Mouse (Mus musculus) neural tube, embryonic 12.5 days (tissue): ENCODE results near the gene Ptpn18. TPM values are rescaled to one million over a fixed set of nuclear protein-coding genes. Genes with fewer than 3 reads are reported as not detected.
A peak's percentile ranks its signal among the peaks of the same experiment; 100 is the strongest.
"Not testable (repeated sequence)": the region's sequence is repeated elsewhere in the genome, so short reads cannot be mapped to it uniquely, and the experiment has no call there.

ENCODE experiments used
- ATAC-seq: fragments of 200-750 bp; cut with Nextera tagmentation; 2 replicates; pipeline ENCODE4 v1.8.0; 2017; ENCODE audit warnings: low read depth, mild to moderate bottlenecking, moderate TSS enrichment, moderate library complexity; ENCODE audit not compliant: low FRiP score
- H3K27ac ChIP-seq: fragments of 300-500 bp; sonication (generic); 2 replicates; pipeline ENCODE4 v1.5.1; 2016
- H3K27me3 ChIP-seq: fragments of 300-500 bp; sonication (generic); replicated peaks from 2 replicates; pipeline ENCODE4 v1.6.1; 2016; ENCODE audit warnings: mild to moderate bottlenecking
- H3K36me3 ChIP-seq: fragments of 300-500 bp; sonication (generic); 2 replicates; pipeline ENCODE4 v1.6.1; 2016; ENCODE audit warnings: mild to moderate bottlenecking
- H3K4me1 ChIP-seq: fragments of 300-500 bp; sonication (generic); 2 replicates; pipeline ENCODE4 v1.6.1; 2016
- H3K4me2 ChIP-seq: fragments of 300-500 bp; sonication (generic); replicated peaks from 2 replicates; pipeline ENCODE4 v1.6.1; 2016; ENCODE audit warnings: mild to moderate bottlenecking
- H3K4me3 ChIP-seq: fragments of 300-500 bp; sonication (generic); 2 replicates; pipeline ENCODE4 v1.5.1; 2016
- H3K9ac ChIP-seq: fragments of 300-500 bp; sonication (generic); 2 replicates; pipeline ENCODE4 v1.6.1; 2016; ENCODE audit warnings: mild to moderate bottlenecking
- H3K9me3 ChIP-seq: fragments of 300-500 bp; sonication (generic); 2 replicates; pipeline ENCODE4 v1.6.1; 2016; ENCODE audit warnings: mild to moderate bottlenecking
- WGBS: fragments of 180-500 bp; shearing (Covaris S2); methylation state at CpG from one replicate; pipeline ENCODE4 v1.1.7; 2016; 5-methylcytosine and 5-hydroxymethylcytosine counted together
- polyA plus RNA-seq: library from polyadenylated mRNA; unstranded; fragments of >200 nt; fragmentation: Nextera tagmentation; extraction: Ambion mirVana; gene quantifications from 2 replicates; pipeline ENCODE4 v1.2.1, GENCODE M21; 2016

The Ptpn18 gene
- polyA plus RNA-seq, 1 experiment from 2014 or later, result 7.7 TPM

- not testable (repeated sequence) for H3K36me3 ChIP-seq
Measured at GRCm38 (mm10) chr1:34437366-34437765, 22.2 kb upstream of the Ptpn18 start.

GRCm38 (mm10) chr1:34438381-34439051 is 21.0 kb upstream of the Ptpn18 start:
- Histone ChIP-seq H3K36me3 (peaks cover 10% of the 10 kb centered on the region), H3K4me3 (peak overlapping the region; percentile 79), H3K27me3 (no peaks in the 10 kb centered on the region), H3K9ac (peak overlapping the region; percentile 58), H3K4me1 (peaks cover 17% of the 10 kb centered on the region), H3K4me2 (peak overlapping the region; percentile 70), H3K27ac (no peak overlapping the region), H3K9me3 (no peaks in the 10 kb centered on the region)
- no peak for ATAC-seq
- WGBS, result 49% methylated on average over 15 of the region's 20 CpGs

More at GRCm38 (mm10) chr1:34437366-34437765, 22.2 kb upstream of the Ptpn18 start:
- not testable (repeated sequence) for H3K9me3 ChIP-seq, H3K27me3 ChIP-seq, ATAC-seq, H3K4me2 ChIP-seq, H3K27ac ChIP-seq, H3K9ac ChIP-seq, H3K4me3 ChIP-seq
- WGBS, result 94% methylated on average over 8 of the region's 8 CpGs
- peaks cover 17% of the 10 kb centered on the region for H3K4me1 ChIP-seq

GRCm38 (mm10) chr1:34439215-34439960 is 20.2 kb upstream of the Ptpn18 start, which contains the start of the genes Ccdc115 and Imp4:
Gene Ccdc115 (minus strand): TSS chr1:34439672.
Gene Imp4 (plus strand): TSS chr1:34439851.
- H3K4me1 ChIP-seq, result peaks cover 12% of the 10 kb centered on the region
- no peak within 1 kb of the TSS for H3K27ac ChIP-seq
- H3K36me3 ChIP-seq, result peaks cover 19% of the 10 kb centered on the region
- under 1% methylated on average over 48 of the region's 48 CpGs for WGBS
- no peaks in the 10 kb centered on the region for H3K9me3 ChIP-seq
- peak within 1 kb of the TSS; percentile 79 for H3K4me3 ChIP-seq
- H3K27me3 ChIP-seq, result no peaks in the 10 kb centered on the region
- peak; percentile 97 for ATAC-seq
- H3K9ac ChIP-seq, result peak within 1 kb of the TSS; percentile 58
- peak within 1 kb of the TSS; percentile 74 for H3K4me2 ChIP-seq

GRCm38 (mm10) chr1:34439961-34440630 is 19.5 kb upstream of the Ptpn18 start:
- no peaks in the 10 kb centered on the region for H3K27me3 ChIP-seq
- ATAC-seq, result peak; percentile 49
- peaks cover 26% of the 10 kb centered on the region for H3K36me3 ChIP-seq

GRCm38 (mm10) chr1:34443124-34443523 is 16.4 kb upstream of the Ptpn18 start:
- H3K9ac ChIP-seq, result no peak overlapping the region
- H3K27ac ChIP-seq, result no peak overlapping the region
- WGBS, result 91% methylated on average over 6 of the region's 6 CpGs
- no peak for ATAC-seq
- peaks cover 12% of the 10 kb centered on the region for H3K4me1 ChIP-seq
- H3K36me3 ChIP-seq, result peaks cover 44% of the 10 kb centered on the region
- H3K4me2 ChIP-seq, result no peak overlapping the region
- no peak overlapping the region for H3K4me3 ChIP-seq
- no peaks in the 10 kb centered on the region for H3K27me3 ChIP-seq
- no peaks in the 10 kb centered on the region for H3K9me3 ChIP-seq

More at GRCm38 (mm10) chr1:34439961-34440630, 19.5 kb upstream of the Ptpn18 start:
- peak overlapping the region; percentile 79 for H3K4me3 ChIP-seq
- H3K4me2 ChIP-seq, result peak overlapping the region; percentile 74
- no peaks in the 10 kb centered on the region for H3K9me3 ChIP-seq
- peaks cover 12% of the 10 kb centered on the region for H3K4me1 ChIP-seq
- H3K27ac ChIP-seq, result no peak overlapping the region
- 7% methylated on average over 31 of the region's 31 CpGs for WGBS
- peak overlapping the region; percentile 50 for H3K9ac ChIP-seq

- H3K9me3 ChIP-seq, result no peaks in the 10 kb centered on the region
- no peak for ATAC-seq
- no peaks in the 10 kb centered on the region for H3K36me3 ChIP-seq
- no peak overlapping the region for H3K9ac ChIP-seq
- H3K27ac ChIP-seq, result no peak overlapping the region
- peaks cover 4% of the 10 kb centered on the region; the same call in 1 of the 2 replicates for H3K4me1 ChIP-seq
- H3K27me3 ChIP-seq, result peaks cover 41% of the 10 kb centered on the region
- H3K4me2 ChIP-seq, result no peak overlapping the region
- WGBS, result 32% methylated on average over 8 of the region's 8 CpGs
- H3K4me3 ChIP-seq, result no peak overlapping the region
Measured at GRCm38 (mm10) chr1:34458431-34458830, 1.1 kb upstream of the Ptpn18 start.

GRCm38 (mm10) chr1:34460061-34460441 is 489 bp downstream of the Ptpn18 start:
- Histone ChIP-seq H3K4me1 (peaks cover 4% of the 10 kb centered on the region; the same call in 1 of the 2 replicates), H3K4me2 (peak overlapping the region; percentile 86), H3K4me3 (peak overlapping the region; percentile 43), H3K9me3 (no peaks in the 10 kb centered on the region), H3K36me3 (no peaks in the 10 kb centered on the region), H3K9ac (no peak overlapping the region), H3K27ac (no peak overlapping the region), H3K27me3 (peaks cover 41% of the 10 kb centered on the region)
- 3% methylated on average over 15 of the region's 15 CpGs for WGBS
- no peak for ATAC-seq

GRCm38 (mm10) chr1:34462766-34463165 is 3.2 kb downstream of the Ptpn18 start:
- Histone ChIP-seq H3K9ac (no peak overlapping the region), H3K4me3 (no peak overlapping the region), H3K4me1 (peaks cover 4% of the 10 kb centered on the region; the same call in 1 of the 2 replicates), H3K27me3 (peaks cover 27% of the 10 kb centered on the region), H3K4me2 (no peak overlapping the region), H3K27ac (no peak overlapping the region), H3K9me3 (no peaks in the 10 kb centered on the region), H3K36me3 (no peaks in the 10 kb centered on the region)
- WGBS, result 14% methylated on average over 7 of the region's 7 CpGs
- ATAC-seq, result 0 out of 2 replicates have a peak, but pooled peaks have one; percentile 5

- no peak for ATAC-seq
- no peaks in the 10 kb centered on the region for H3K36me3 ChIP-seq
Measured at GRCm38 (mm10) chr1:34464310-34464817, 4.8 kb downstream of the Ptpn18 start.

GRCm38 (mm10) chr1:34465445-34465844 is 5.9 kb downstream of the Ptpn18 start:
- no peak overlapping the region for H3K4me2 ChIP-seq
- H3K4me3 ChIP-seq, result no peak overlapping the region
- H3K27ac ChIP-seq, result no peak overlapping the region
- 83% methylated on average over 6 of the region's 6 CpGs for WGBS
- H3K9ac ChIP-seq, result no peak overlapping the region
- no peaks in the 10 kb centered on the region for H3K36me3 ChIP-seq
- peaks cover 6% of the 10 kb centered on the region; the same call in 1 of the 2 replicates for H3K27me3 ChIP-seq
- no peaks in the 10 kb centered on the region for H3K9me3 ChIP-seq
- no peak for ATAC-seq
- H3K4me1 ChIP-seq, result no peaks in the 10 kb centered on the region

More at GRCm38 (mm10) chr1:34464310-34464817, 4.8 kb downstream of the Ptpn18 start:
- 89% methylated on average over 8 of the region's 8 CpGs for WGBS
- Histone ChIP-seq H3K9me3 (no peaks in the 10 kb centered on the region), H3K27me3 (peaks cover 12% of the 10 kb centered on the region), H3K27ac (no peak overlapping the region), H3K4me2 (no peak overlapping the region), H3K9ac (no peak overlapping the region), H3K4me1 (no peaks in the 10 kb centered on the region), H3K4me3 (no peak overlapping the region)

GRCm38 (mm10) chr1:34468051-34468450 is 8.5 kb downstream of the Ptpn18 start:
- H3K4me1 ChIP-seq, result peaks cover 8% of the 10 kb centered on the region
- 62% methylated on average over 3 of the region's 3 CpGs for WGBS
- H3K36me3 ChIP-seq, result no peaks in the 10 kb centered on the region
- no peak overlapping the region for H3K4me2 ChIP-seq
- no peak overlapping the region for H3K9ac ChIP-seq
- ATAC-seq, result no peak
- H3K4me3 ChIP-seq, result no peak overlapping the region
- no peaks in the 10 kb centered on the region for H3K9me3 ChIP-seq
- no peak overlapping the region for H3K27ac ChIP-seq
- H3K27me3 ChIP-seq, result peaks cover 24% of the 10 kb centered on the region

- H3K9me3 ChIP-seq, result no peaks in the 10 kb centered on the region
- H3K36me3 ChIP-seq, result no peaks in the 10 kb centered on the region
- no peak overlapping the region for H3K27ac ChIP-seq
- H3K4me3 ChIP-seq, result no peak overlapping the region
- WGBS, result 71% methylated on average over 4 of the region's 4 CpGs
- H3K9ac ChIP-seq, result no peak overlapping the region
- ATAC-seq, result no peak
- peaks cover 10% of the 10 kb centered on the region for H3K4me1 ChIP-seq
- H3K4me2 ChIP-seq, result no peak overlapping the region
- peaks cover 29% of the 10 kb centered on the region for H3K27me3 ChIP-seq
Measured at GRCm38 (mm10) chr1:34468500-34468899, 8.9 kb downstream of the Ptpn18 start.
